Comparison of ENCODE assay signal across 13 mouse cellular contexts in the genomic region with DNA sequence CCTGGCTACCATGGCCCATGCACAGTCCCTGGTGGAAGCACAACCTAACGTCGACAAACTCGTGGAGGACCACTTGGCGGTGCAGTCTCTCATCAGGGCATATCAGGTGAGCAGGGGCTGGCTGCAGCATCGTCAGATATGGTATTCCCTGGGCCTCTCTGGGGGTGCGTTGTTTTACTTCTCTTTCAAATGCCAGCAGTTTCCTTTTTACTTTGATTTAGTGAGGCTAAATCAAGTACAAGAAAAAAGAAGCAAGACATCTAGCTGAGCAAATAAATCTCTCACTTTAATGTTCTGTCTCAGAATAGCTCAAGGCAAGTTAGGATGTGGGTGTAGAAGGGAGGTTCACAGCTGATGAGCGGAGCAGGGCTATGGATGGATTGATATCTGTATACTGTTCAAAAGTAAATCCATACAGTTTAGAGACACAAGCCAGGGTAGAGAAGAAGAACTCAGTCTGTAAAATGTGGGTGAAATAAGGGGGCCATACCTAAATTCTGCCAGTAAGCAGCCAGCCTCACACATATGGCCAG.
"Had no signal": no experiment of that assay in that cellular context is flagged by ENCODE, and none has a peak within 500 bp of the region (broad histone marks: within the 10 kb centered on the region; RNA-seq: fewer than 3 reads in every experiment).

No protein-coding gene starts in this region.

- H3K27ac ChIP-seq: limb, embryonic 15.5 days; liver, embryonic 12.5 days; midbrain, embryonic 10.5 days; neural tube, embryonic 15.5 days had no signal

- DNase-seq: kidney, adult 8-10 months; kidney, postnatal 4 days; lung, embryonic 14.5 days; lung, postnatal 10 days; lung, postnatal 4 days; midbrain, embryonic 14.5 days; spleen, adult 18-20 months; thymus, postnatal 36 days had no signal

- H3K4me3 ChIP-seq: limb, embryonic 15.5 days; liver, embryonic 12.5 days; midbrain, embryonic 10.5 days; myocyte; neural tube, embryonic 15.5 days had no signal
